In the genomic region with DNA sequence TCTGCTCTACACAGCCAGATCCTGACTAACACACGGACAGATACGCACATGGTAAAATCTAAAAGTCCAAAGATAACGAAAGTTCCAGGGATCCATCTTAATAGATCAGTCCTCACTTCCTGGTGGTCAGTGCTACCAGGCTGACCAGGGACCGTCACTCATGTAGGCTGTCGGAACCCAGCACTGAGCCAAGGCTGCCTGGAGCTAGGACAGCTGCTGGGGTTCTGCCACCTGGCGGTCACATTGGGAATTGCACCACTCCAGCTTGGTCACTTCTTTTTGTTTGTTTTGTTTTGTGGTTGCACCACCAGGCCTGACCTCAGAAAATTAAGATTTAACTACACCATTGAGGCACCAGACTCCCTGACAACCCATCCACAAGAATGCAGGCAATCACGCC, we compare ENCODE assay signal across 9 mouse cellular contexts. TPM values are rescaled to one million over a fixed set of nuclear protein-coding genes. Genes with fewer than 3 reads are reported as not detected.
DNase-seq lines count a peak whose midpoint lies in the region; ATAC-seq and TF ChIP-seq lines count a peak whose summit lies in the region.
"Had no signal": no experiment of that assay in that cellular context is flagged by ENCODE, and none has a peak within 500 bp of the region (broad histone marks: within the 10 kb centered on the region; RNA-seq: fewer than 3 reads in every experiment).

No protein-coding gene starts in this region.

- peak; percentile 95 for TF ChIP-seq CTCF in E14TG2a.4 (conservative IDR thresholded peaks at IDR 0.05; ENCODE audit: low read length)
- peak; percentile 81 for TF ChIP-seq CTCF in bone marrow macrophage, adult 2 months (IDR thresholded peaks at IDR 0.05; ENCODE audit: low read depth, low read length)
- TF ChIP-seq CTCF in forebrain, postnatal 0 days (IDR thresholded peaks at IDR 0.05; ENCODE audit: low read depth), result peak; percentile 92

- H3K27me3 ChIP-seq in E14TG2a.4 (ENCODE audit: insufficient read depth, low read length), result peaks cover 22% of the 10 kb centered on the region
- H3K27me3 ChIP-seq in forebrain, postnatal 0 days (ENCODE audit: insufficient read depth, low read length), result no peaks in the 10 kb centered on the region
- H3K27me3 ChIP-seq: embryonic facial prominence, embryonic 13.5 days had no signal

- no peak for TF ChIP-seq POLR2A in bone marrow macrophage, adult 2 months (IDR thresholded peaks at IDR 0.05; ENCODE audit: borderline replicate concordance, low read depth, low read length)

- peak; percentile 44; the same call in 1 of the 2 replicates for ATAC-seq in forebrain, postnatal 0 days

- H3K9me3 ChIP-seq in E14TG2a.4 (ENCODE audit: low read length), result peaks cover 19% of the 10 kb centered on the region
- H3K9me3 ChIP-seq in forebrain, postnatal 0 days (ENCODE audit: low read length), result no peaks in the 10 kb centered on the region
- H3K9me3 ChIP-seq: embryonic facial prominence, embryonic 13.5 days had no signal

- no peak overlapping the region for H3K4me2 ChIP-seq in forebrain, postnatal 0 days (ENCODE audit: low read depth)
- H3K4me2 ChIP-seq: embryonic facial prominence, embryonic 13.5 days had no signal

- no peak overlapping the region for H3K4me3 ChIP-seq in E14TG2a.4 (replicated peaks; ENCODE audit: low read length)
- H3K4me3 ChIP-seq in bone marrow macrophage, adult 2 months (ENCODE audit: insufficient read depth, low read length), result no peak overlapping the region
- no peak overlapping the region for H3K4me3 ChIP-seq in forebrain, postnatal 0 days (ENCODE audit: low read depth, low read length)
- H3K4me3 ChIP-seq: embryonic facial prominence, embryonic 13.5 days had no signal

- WGBS in forebrain, postnatal 0 days, result 45% methylated on average over 7 of the region's 7 CpGs

- no peak overlapping the region for H3K27ac ChIP-seq in bone marrow macrophage, adult 2 months (ENCODE audit: insufficient read depth, low read depth, low read length)
- H3K27ac ChIP-seq in forebrain, postnatal 0 days (ENCODE audit: low read depth, low read length), result no peak overlapping the region
- H3K27ac ChIP-seq: embryonic facial prominence, embryonic 13.5 days had no signal

- H3K36me3 ChIP-seq in E14TG2a.4 (ENCODE audit: insufficient read depth, low read length), result no peaks in the 10 kb centered on the region
- no peaks in the 10 kb centered on the region for H3K36me3 ChIP-seq in forebrain, postnatal 0 days (ENCODE audit: insufficient read depth)
- H3K36me3 ChIP-seq: embryonic facial prominence, embryonic 13.5 days had no signal

- H3K9ac ChIP-seq in forebrain, postnatal 0 days, result no peak overlapping the region
- H3K9ac ChIP-seq: embryonic facial prominence, embryonic 13.5 days had no signal

- peak; percentile 48 for DNase-seq in layer of hippocampus, adult 11-12 months (ENCODE audit: low spot score)
- no peak for DNase-seq in layer of hippocampus, adult 9-10 months (ENCODE audit: low spot score)
- DNase-seq in forebrain, postnatal 0 days, result peak; percentile 52
- DNase-seq in layer of hippocampus, postnatal 25 days (ENCODE audit: extremely low spot score in 1 of 2, low spot score in 1 of 2), result peak; percentile 46 to 69
- DNase-seq in natural killer cell, adult 2 months (ENCODE audit: low spot score in 2 of 2), result peak; percentile 57 to 60
- DNase-seq in yolk sac, embryonic 10.5 days (ENCODE audit: low spot score), result no peak

- H3K4me1 ChIP-seq in E14TG2a.4 (replicated peaks; ENCODE audit: low read depth, low read length), result no peaks in the 10 kb centered on the region
- H3K4me1 ChIP-seq in bone marrow macrophage, adult 2 months (ENCODE audit: control insufficient read depth, insufficient read depth, low read length), result no peaks in the 10 kb centered on the region
- no peaks in the 10 kb centered on the region for H3K4me1 ChIP-seq in forebrain, postnatal 0 days (ENCODE audit: insufficient read depth)

RNA-seq across cellular contexts. Expression of a gene that starts 14.6 kb away (rescaled TPM):
- polyA plus RNA-seq in bone marrow macrophage, adult 2 months (2012; ENCODE audit: insufficient read depth, insufficient read length, missing spikeins), result 74.1 and 79.5 TPM in 2 replicates
- total RNA-seq in forebrain, postnatal 0 days (2014; rRNA removed), result 9.7 and 12.7 TPM in 2 replicates
- polyA plus RNA-seq in forebrain, postnatal 0 days (2015; fragmentation: Nextera tagmentation; extraction: Ambion mirVana), result 19.3 and 20.7 TPM in 2 replicates
- 10 to 100 TPM; 22.0 to 23.8 TPM for total RNA-seq in layer of hippocampus, postnatal 25 days (2021)

Comparison
In these comparisons a context has a peak if more than half of its experiments do, and no peak if none do; other contexts are left out.
1. DNase-seq: peak in layer of hippocampus, adult 11-12 months (single experiment), forebrain, postnatal 0 days (single experiment), layer of hippocampus, postnatal 25 days (2 of 2) and natural killer cell, adult 2 months (2 of 2); none in layer of hippocampus, adult 9-10 months (single experiment) and yolk sac, embryonic 10.5 days (single experiment).
2. Peak in every context shown above with its lines, with median percentiles within 50 percentile points of each other: CTCF ChIP-seq.